Mouse (Mus musculus) E14TG2a.4 (cell line): ENCODE results near the gene Rgs13.

ENCODE experiments used
- H3K27me3 ChIP-seq: 2 replicates; pipeline ENCODE4 v1.6.1; 2014; ENCODE audit warnings: low read length, control low read depth; ENCODE audit not compliant: insufficient read depth
- H3K36me3 ChIP-seq: 2 replicates; pipeline ENCODE4 v1.6.1; 2014; ENCODE audit warnings: low read length, control low read depth; ENCODE audit not compliant: insufficient read depth
- H3K4me1 ChIP-seq: replicated peaks from 2 replicates; pipeline ENCODE4 v1.6.1; 2014; ENCODE audit warnings: low read depth, low read length, control low read depth
- H3K4me3 ChIP-seq: replicated peaks from 2 replicates; pipeline ENCODE4 v1.5.1; 2014; ENCODE audit warnings: mild to moderate bottlenecking, low read length
- H3K9me3 ChIP-seq: 2 replicates; pipeline ENCODE4 v1.6.1; 2014; ENCODE audit warnings: low read length, control low read depth
- CTCF ChIP-seq: conservative IDR thresholded peaks from 2 replicates; pipeline ENCODE4 v1.5.1; 2014; ENCODE audit warnings: low read length
- NANOG ChIP-seq: IDR thresholded peaks from 2 replicates; pipeline ENCODE4 v1.6.1; 2014; ENCODE audit warnings: borderline replicate concordance, low read length, mixed read lengths
- POU5F1 ChIP-seq: IDR thresholded peaks from 2 replicates; pipeline ENCODE4 v1.6.1; 2014; ENCODE audit warnings: low read length, borderline replicate concordance

The Rgs13 gene

GRCm38 (mm10) chr1:144177166-144177565 is at the start of gene Rgs13:
Gene Rgs13, minus strand, starts transcription at chr1:144177372.
- Histone ChIP-seq H3K4me3 (no peak within 1 kb of the TSS), H3K4me1 (no peaks in the 10 kb centered on the region), H3K36me3 (no peaks in the 10 kb centered on the region), H3K27me3 (no peaks in the 10 kb centered on the region), H3K9me3 (no peaks in the 10 kb centered on the region)
- TF ChIP-seq POU5F1 (no peak), CTCF (no peak), NANOG (no peak)

GRCm38 (mm10) chr1:144215230-144215629 is 38.1 kb upstream of the Rgs13 start:
- TF ChIP-seq POU5F1 (no peak), NANOG (no peak), CTCF (no peak)
- Histone ChIP-seq H3K27me3 (no peaks in the 10 kb centered on the region), H3K4me3 (no peak overlapping the region), H3K36me3 (no peaks in the 10 kb centered on the region), H3K4me1 (no peaks in the 10 kb centered on the region), H3K9me3 (no peaks in the 10 kb centered on the region)

- Histone ChIP-seq H3K27me3 (no peaks in the 10 kb centered on the region), H3K9me3 (no peaks in the 10 kb centered on the region), H3K4me3 (no peak overlapping the region), H3K4me1 (no peaks in the 10 kb centered on the region), H3K36me3 (no peaks in the 10 kb centered on the region)
- TF ChIP-seq NANOG (no peak), CTCF (no peak), POU5F1 (no peak)
These were observed 33.7 kb upstream of the Rgs13 start for GRCm38 (mm10) chr1:144210912-144211311.

DNA sequence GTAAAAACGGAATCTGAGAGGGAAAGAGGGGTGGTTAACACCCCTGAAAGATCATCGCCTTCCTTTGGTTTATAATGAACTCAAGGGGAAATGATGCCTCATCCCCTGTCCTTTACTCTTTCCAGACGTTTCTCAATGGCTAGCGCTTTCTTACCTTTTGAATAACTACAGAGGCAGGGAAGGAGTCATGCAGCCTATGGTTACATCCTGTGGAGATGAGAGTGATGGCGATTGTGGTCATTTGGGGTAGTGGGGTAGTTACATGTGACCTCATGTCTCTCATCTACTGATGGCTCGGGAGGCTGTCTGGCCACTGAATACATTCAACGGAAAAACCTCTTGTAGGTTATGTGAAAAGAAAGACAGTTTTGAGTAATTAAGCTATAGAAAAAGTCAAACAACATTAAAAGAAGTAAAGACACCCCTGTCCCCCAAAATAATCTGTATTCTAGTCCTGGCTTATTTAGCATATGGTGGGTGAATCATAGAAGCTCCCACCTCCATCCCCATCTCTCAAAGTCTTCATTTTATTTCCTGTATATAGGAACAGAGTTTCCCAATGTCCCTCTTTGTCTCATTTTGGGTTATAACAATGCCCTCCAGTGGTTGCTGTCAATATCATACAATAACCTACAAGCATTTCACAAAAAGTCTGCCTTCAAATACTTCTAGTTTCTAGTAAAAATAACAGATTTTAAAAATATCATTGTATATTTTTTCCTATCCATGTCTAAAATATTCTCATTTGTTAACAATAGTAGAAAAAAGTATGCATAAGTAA is 29.3 kb upstream of the Rgs13 start:
- no peak overlapping the region for H3K4me3 ChIP-seq
- H3K9me3 ChIP-seq = no peaks in the 10 kb centered on the region
- no peaks in the 10 kb centered on the region for H3K27me3 ChIP-seq
- no peaks in the 10 kb centered on the region for H3K36me3 ChIP-seq
- TF ChIP-seq NANOG (no peak), POU5F1 (no peak), CTCF (no peak)
- no peaks in the 10 kb centered on the region for H3K4me1 ChIP-seq

DNA sequence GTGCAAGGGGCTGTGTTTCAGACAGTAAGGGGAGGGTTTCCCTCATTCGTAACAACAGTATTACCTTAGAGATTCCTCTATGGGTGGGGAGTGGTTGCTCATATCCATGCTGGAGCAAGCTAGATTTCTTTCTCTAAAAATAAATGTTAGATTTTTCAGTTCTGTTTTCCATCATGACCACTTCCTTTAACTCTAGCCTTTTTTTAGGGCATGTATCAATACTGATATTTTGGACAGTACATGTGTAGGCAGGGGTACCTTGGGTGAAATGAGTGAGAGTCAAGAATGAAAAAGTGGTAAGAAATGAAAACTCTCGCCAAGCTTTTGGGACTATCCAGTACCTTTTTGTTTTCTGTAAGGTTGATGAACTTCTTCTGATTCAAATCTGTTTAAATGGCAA is 27.6 kb upstream of the Rgs13 start:
- TF ChIP-seq CTCF (no peak), NANOG (no peak), POU5F1 (no peak)
- no peaks in the 10 kb centered on the region for H3K9me3 ChIP-seq
- H3K27me3 ChIP-seq = no peaks in the 10 kb centered on the region
- no peaks in the 10 kb centered on the region for H3K4me1 ChIP-seq
- no peaks in the 10 kb centered on the region for H3K36me3 ChIP-seq
- H3K4me3 ChIP-seq = no peak overlapping the region

GRCm38 (mm10) chr1:144202939-144203338 is 25.8 kb upstream of the Rgs13 start:
- Histone ChIP-seq H3K4me3 (no peak overlapping the region), H3K4me1 (no peaks in the 10 kb centered on the region), H3K36me3 (no peaks in the 10 kb centered on the region), H3K9me3 (no peaks in the 10 kb centered on the region), H3K27me3 (no peaks in the 10 kb centered on the region)
- TF ChIP-seq POU5F1 (no peak), NANOG (no peak), CTCF (no peak)

GRCm38 (mm10) chr1:144200496-144200895 is 23.3 kb upstream of the Rgs13 start:
- H3K4me3 ChIP-seq = no peak overlapping the region
- H3K27me3 ChIP-seq = no peaks in the 10 kb centered on the region
- no peaks in the 10 kb centered on the region for H3K36me3 ChIP-seq
- H3K4me1 ChIP-seq = no peaks in the 10 kb centered on the region
- TF ChIP-seq POU5F1 (no peak), NANOG (no peak)
- no peaks in the 10 kb centered on the region for H3K9me3 ChIP-seq

DNA sequence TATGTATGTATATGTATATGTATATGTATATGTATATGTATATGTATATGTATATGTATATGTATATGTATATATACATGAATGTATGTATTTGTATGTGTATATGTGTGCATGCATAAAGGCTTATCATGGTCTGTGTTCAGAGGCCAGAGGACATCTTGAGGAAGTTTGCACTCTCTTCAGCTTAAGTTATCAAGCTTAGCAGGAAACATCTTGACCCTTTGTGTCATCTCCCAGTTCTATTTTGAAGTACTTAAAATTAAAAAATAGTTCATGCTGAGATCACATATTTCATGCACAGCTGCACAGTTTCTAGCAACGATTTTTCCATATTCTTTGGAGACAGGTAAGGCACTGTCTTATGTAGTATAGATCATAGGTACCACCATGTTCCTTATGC is 22.4 kb upstream of the Rgs13 start:
- TF ChIP-seq CTCF = no peak
- TF ChIP-seq NANOG = no peak
- no peak for TF ChIP-seq POU5F1
- H3K4me3 ChIP-seq = no peak overlapping the region

GRCm38 (mm10) chr1:144197684-144198083 is 20.5 kb upstream of the Rgs13 start:
- H3K36me3 ChIP-seq = no peaks in the 10 kb centered on the region
- H3K9me3 ChIP-seq = no peaks in the 10 kb centered on the region
- H3K27me3 ChIP-seq = no peaks in the 10 kb centered on the region
- TF ChIP-seq NANOG (no peak), CTCF (peak; percentile 69), POU5F1 (no peak)
- no peaks in the 10 kb centered on the region for H3K4me1 ChIP-seq
- no peak overlapping the region for H3K4me3 ChIP-seq

More for the DNA sequence above, 22.4 kb upstream of the Rgs13 start:
- Histone ChIP-seq H3K36me3 (no peaks in the 10 kb centered on the region), H3K4me1 (no peaks in the 10 kb centered on the region), H3K9me3 (no peaks in the 10 kb centered on the region), H3K27me3 (no peaks in the 10 kb centered on the region)
